ENCODE assay signal across 9 mouse cellular contexts in genomic region chr17:3230231-3231000, GRCm38 (mm10).
DNase-seq lines count a peak whose midpoint lies in the region; ATAC-seq lines count a peak whose summit lies in the region.
"Had no signal": no experiment of that assay in that cellular context is flagged by ENCODE, and none has a peak within 500 bp of the region (broad histone marks: within the 10 kb centered on the region; RNA-seq: fewer than 3 reads in every experiment).

No protein-coding gene starts in this region.

- peaks cover 11% of the 10 kb centered on the region for H3K36me3 ChIP-seq in heart, embryonic 10.5 days
- peaks cover 19% of the 10 kb centered on the region for H3K36me3 ChIP-seq in kidney, embryonic 15.5 days
- H3K36me3 ChIP-seq in liver, embryonic 13.5 days: peaks cover 8% of the 10 kb centered on the region; the same call in 1 of the 2 replicates
- H3K36me3 ChIP-seq in neural tube, embryonic 13.5 days: peaks cover 6% of the 10 kb centered on the region; the same call in 1 of the 2 replicates

- no peaks in the 10 kb centered on the region for H3K27me3 ChIP-seq in heart, embryonic 10.5 days (ENCODE audit: insufficient read depth, poor library complexity, severe bottlenecking)
- no peaks in the 10 kb centered on the region for H3K27me3 ChIP-seq in kidney, embryonic 15.5 days
- H3K27me3 ChIP-seq in liver, embryonic 13.5 days: no peaks in the 10 kb centered on the region
- no peaks in the 10 kb centered on the region for H3K27me3 ChIP-seq in neural tube, embryonic 13.5 days
- H3K27me3 ChIP-seq: limb, embryonic 13.5 days had no signal

- peak; percentile 86 for DNase-seq in adipocyte (ENCODE audit: low spot score)
- peak; percentile 59 for DNase-seq in embryo, embryonic 9.5 days (ENCODE audit: extremely low spot score)
- DNase-seq in heart, embryonic 10.5 days (ENCODE audit: low spot score): peak; percentile 84
- peak; percentile 62 for DNase-seq in liver, embryonic 13.5 days
- DNase-seq in thymus, postnatal 14 days: peak; percentile 50

- 0 out of 2 replicates have a peak, but pooled peaks cover 8% of the 10 kb centered on the region for H3K4me1 ChIP-seq in heart, embryonic 10.5 days
- no peaks in the 10 kb centered on the region for H3K4me1 ChIP-seq in kidney, embryonic 15.5 days
- peaks cover 11% of the 10 kb centered on the region for H3K4me1 ChIP-seq in liver, embryonic 13.5 days (replicated peaks)
- H3K4me1 ChIP-seq in neural tube, embryonic 13.5 days (replicated peaks): peaks cover 11% of the 10 kb centered on the region
- H3K4me1 ChIP-seq: limb, embryonic 13.5 days had no signal

- H3K27ac ChIP-seq in heart, embryonic 10.5 days: peak overlapping the region; percentile 16; the same call in 1 of the 2 replicates
- H3K27ac ChIP-seq in kidney, embryonic 15.5 days: no peak overlapping the region
- H3K27ac ChIP-seq in liver, embryonic 13.5 days: no peak overlapping the region
- peak overlapping the region; percentile 55; the same call in 1 of the 2 replicates for H3K27ac ChIP-seq in neural tube, embryonic 13.5 days (replicated peaks)
- H3K27ac ChIP-seq: limb, embryonic 13.5 days had no signal

- H3K4me3 ChIP-seq in heart, embryonic 10.5 days: peak overlapping the region; percentile 16; the same call in 1 of the 2 replicates
- H3K4me3 ChIP-seq in kidney, embryonic 15.5 days (replicated peaks): no peak overlapping the region
- H3K4me3 ChIP-seq in liver, embryonic 13.5 days (replicated peaks): no peak overlapping the region; the same call in 1 of the 2 replicates
- H3K4me3 ChIP-seq in neural tube, embryonic 13.5 days: no peak overlapping the region
- H3K4me3 ChIP-seq: limb, embryonic 13.5 days had no signal

- no peaks in the 10 kb centered on the region for H3K9me3 ChIP-seq in heart, embryonic 10.5 days
- no peaks in the 10 kb centered on the region for H3K9me3 ChIP-seq in kidney, embryonic 15.5 days (replicated peaks)
- no peaks in the 10 kb centered on the region for H3K9me3 ChIP-seq in liver, embryonic 13.5 days (replicated peaks)
- no peaks in the 10 kb centered on the region for H3K9me3 ChIP-seq in neural tube, embryonic 13.5 days
- H3K9me3 ChIP-seq: limb, embryonic 13.5 days had no signal

- H3K9ac ChIP-seq in kidney, embryonic 15.5 days: no peak overlapping the region
- H3K9ac ChIP-seq in liver, embryonic 13.5 days: no peak overlapping the region
- no peak overlapping the region for H3K9ac ChIP-seq in neural tube, embryonic 13.5 days
- H3K9ac ChIP-seq: limb, embryonic 13.5 days had no signal

- 59% methylated on average over 17 of the region's 17 CpGs for WGBS in heart, embryonic 10.5 days
- 79% methylated on average over 17 of the region's 17 CpGs for WGBS in kidney, embryonic 15.5 days
- 50% methylated on average over 17 of the region's 17 CpGs for WGBS in liver, embryonic 13.5 days (ENCODE audit: insufficient replicate concordance)
- WGBS in neural tube, embryonic 13.5 days: 72% methylated on average over 17 of the region's 17 CpGs

- H3K4me2 ChIP-seq in kidney, embryonic 15.5 days: no peak overlapping the region
- H3K4me2 ChIP-seq in liver, embryonic 13.5 days: peak overlapping the region; percentile 13; the same call in 1 of the 2 replicates
- H3K4me2 ChIP-seq in neural tube, embryonic 13.5 days: no peak overlapping the region
- H3K4me2 ChIP-seq: limb, embryonic 13.5 days had no signal

- peak; percentile 88 for ATAC-seq in CD4-positive, CD25-positive, alpha-beta regulatory T cell, adult 4 months
- ATAC-seq in kidney, embryonic 15.5 days (replicated peaks; ENCODE audit: low FRiP score): peak; percentile 54
- peak; percentile 93 for ATAC-seq in liver, embryonic 13.5 days (ENCODE audit: low read depth)
- ATAC-seq in neural tube, embryonic 13.5 days (ENCODE audit: low read depth): peak; percentile 78

Comparison
In these comparisons a context has a peak if more than half of its experiments do, and no peak if none do; other contexts are left out.
1. H3K27ac ChIP-seq: peak in heart, embryonic 10.5 days (single experiment) and neural tube, embryonic 13.5 days (single experiment); none in kidney, embryonic 15.5 days (single experiment) and liver, embryonic 13.5 days (single experiment).
2. Peak in every context shown above with its lines, with median percentiles within 50 percentile points of each other: ATAC-seq and DNase-seq.